Mouse (Mus musculus) left cerebral cortex, postnatal 14 days (tissue): Measurements from ENCODE around the gene Bcap29. TPM values are rescaled to one million over a fixed set of nuclear protein-coding genes. Genes with fewer than 3 reads are reported as not detected.
"Not testable (repeated sequence)": the region's sequence is repeated elsewhere in the genome, so short reads cannot be mapped to it uniquely, and the experiment has no call there.

Experiments used
- DNase-seq, 2 experiments: peaks; one replicate each; pipeline ENCODE4 v3.0.0; 2021 to 2022; ENCODE audit warnings: low spot score in 2 of 2, mixed read lengths in 1 of 2
- intact Hi-C: fragments of 180-260 bp; cut with DNase I; formaldehyde crosslinking; loops from one replicate; pipeline ENCODE4 v1.15.1; 2025
- long read RNA-seq, 2 experiments: library from polyadenylated mRNA; stranded (forward); transcript quantifications; one replicate each; pipeline ENCODE4 v2.0.0; 2021
- total RNA-seq, 2 experiments: library from RNA; stranded (reverse); gene quantifications; 2 replicates each; pipeline ENCODE4 v1.2.3; 2021

Gene Bcap29
- 10 to 100 TPM; 29.7 to 29.8 TPM for total RNA-seq
- long read RNA-seq, experiment 1, full-length matches to known transcripts, result 67 of 71 reads
- long read RNA-seq, experiment 1, partial matches to known transcripts, result 1 of 71 reads
- long read RNA-seq, experiment 1, other reads (novel, unspliced or antisense), result 3 of 71 reads
- long read RNA-seq, experiment 2, full-length matches to known transcripts, result 51 of 53 reads
- long read RNA-seq, experiment 2, partial matches to known transcripts, result 2 of 53 reads
- long read RNA-seq, experiment 2, other reads (novel, unspliced or antisense), result 0 of 53 reads

- peak; percentile 49 to 69 for DNase-seq
- intact Hi-C loops, result loop anchor here (10.0 kb wide), 1 partner anchor 130 kb away; no protein-coding TSS in a partner anchor
Measured at GRCm38 (mm10) chr12:31634343-31635239, at the start of gene Bcap29. Gene Bcap29, minus strand, starts transcription at chr12:31634658.

- intact Hi-C loops, result no loop called here
- no peak for DNase-seq
Measured at GRCm38 (mm10) chr12:31667187-31667586, 32.7 kb upstream of the Bcap29 start.

GRCm38 (mm10) chr12:31665999-31666398 lies 31.5 kb upstream of the Bcap29 start:
- intact Hi-C loops, result no loop called here
- no peak for DNase-seq

GRCm38 (mm10) chr12:31656841-31657240 lies 22.4 kb upstream of the Bcap29 start:
- no peak for DNase-seq
- intact Hi-C loops, result loop anchor here (10.0 kb wide), 1 partner anchor 268 kb away; no protein-coding TSS in a partner anchor

- DNase-seq, result no peak
- intact Hi-C loops, result loop anchor here (10.0 kb wide), 1 partner anchor 270 kb away; no protein-coding TSS in a partner anchor
Measured at GRCm38 (mm10) chr12:31654965-31655477, 20.6 kb upstream of the Bcap29 start.

- intact Hi-C loops, result loop anchor here (10.0 kb wide), 1 partner anchor 270 kb away; no protein-coding TSS in a partner anchor
- DNase-seq, result peak; percentile 93 to 97
Measured at GRCm38 (mm10) chr12:31654197-31654964, 19.9 kb upstream of the Bcap29 start, which contains the start of the genes Dus4l and Cog5. Gene Dus4l, minus strand, starts transcription at chr12:31654826. Gene Cog5, plus strand, starts transcription at chr12:31654869.

- DNase-seq, result no peak
- intact Hi-C loops, result loop anchor here (10.0 kb wide), 1 partner anchor 271 kb away; no protein-coding TSS in a partner anchor
Measured at GRCm38 (mm10) chr12:31653611-31654010, 19.2 kb upstream of the Bcap29 start.

- no peak for DNase-seq
- intact Hi-C loops, result loop anchor here (10.0 kb wide), 1 partner anchor 130 kb away; no protein-coding TSS in a partner anchor
Measured at GRCm38 (mm10) chr12:31635240-31635607, 766 bp upstream of the Bcap29 start.

GRCm38 (mm10) chr12:31633970-31634342 lies 502 bp downstream of the Bcap29 start:
- intact Hi-C loops, result loop anchor here (10.0 kb wide), 1 partner anchor 129 kb away; no protein-coding TSS in a partner anchor
- DNase-seq, result no peak

GRCm38 (mm10) chr12:31628396-31628795 lies 6.1 kb downstream of the Bcap29 start:
- intact Hi-C loops, DNase-seq: not testable (repeated sequence)

GRCm38 (mm10) chr12:31625016-31625415 lies 9.4 kb downstream of the Bcap29 start:
- no peak for DNase-seq
- intact Hi-C loops, result no loop called here

GRCm38 (mm10) chr12:31620106-31620505 lies 14.4 kb downstream of the Bcap29 start:
- intact Hi-C loops, result no loop called here
- DNase-seq, result no peak

GRCm38 (mm10) chr12:31613353-31613752 lies 21.1 kb downstream of the Bcap29 start:
- no peak for DNase-seq
- intact Hi-C loops, result no loop called here

- intact Hi-C loops, result no loop called here
- DNase-seq, result no peak
Measured at GRCm38 (mm10) chr12:31608138-31608537, 26.3 kb downstream of the Bcap29 start.

- no peak for DNase-seq
- intact Hi-C loops, result no loop called here
Measured at GRCm38 (mm10) chr12:31604894-31605293, 29.6 kb downstream of the Bcap29 start.

- intact Hi-C loops, result no loop called here
- DNase-seq, result no peak
Measured at GRCm38 (mm10) chr12:31603586-31603985, 30.9 kb downstream of the Bcap29 start.

GRCm38 (mm10) chr12:31594296-31594695 lies 40.2 kb downstream of the Bcap29 start:
- intact Hi-C loops, result no loop called here
- DNase-seq, result no peak

GRCm38 (mm10) chr12:31592011-31592410 lies 42.4 kb downstream of the Bcap29 start:
- DNase-seq, result no peak
- intact Hi-C loops, result no loop called here

- intact Hi-C loops, result no loop called here
- no peak for DNase-seq
Measured at GRCm38 (mm10) chr12:31583726-31584125, 50.7 kb downstream of the Bcap29 start.
